Mouse (Mus musculus) neural tube, embryonic 10.5 days (tissue): Measurements from ENCODE around the gene Itprid1.

Experiments used
- DNase-seq: peaks from one replicate; pipeline ENCODE4 v3.0.0-alpha.2; 2017; ENCODE audit warnings: low spot score; ENCODE audit errors: extremely low spot score

Itprid1 gene

DNA sequence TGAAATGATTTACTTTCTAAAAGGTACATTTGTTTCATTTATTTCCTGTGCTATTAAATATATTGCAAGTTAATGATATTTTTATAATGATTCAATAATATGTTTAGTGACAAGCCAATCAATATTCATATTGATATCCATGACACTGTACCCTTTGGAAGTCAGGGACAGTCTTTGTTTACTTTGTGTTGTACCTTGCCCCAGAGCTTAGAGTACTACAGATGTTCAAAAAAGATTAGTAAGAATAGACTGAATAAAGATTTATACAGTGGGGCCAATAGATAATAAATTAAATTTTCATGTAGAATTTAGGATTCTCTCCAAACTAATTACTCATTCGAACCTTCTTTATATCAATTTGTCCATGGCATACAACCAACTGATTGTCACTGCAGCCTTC lies 50.9 kb downstream of the Itprid1 start:
- no peak for DNase-seq

GRCm38 (mm10) chr6:55901568-55902328 lies 65.1 kb downstream of the Itprid1 start:
- DNase-seq: no peak

- DNase-seq: no peak
These were observed 65.6 kb downstream of the Itprid1 start for GRCm38 (mm10) chr6:55902329-55902605.

- DNase-seq: no peak
These were observed 82.5 kb downstream of the Itprid1 start for GRCm38 (mm10) chr6:55919206-55919605.

GRCm38 (mm10) chr6:55920282-55920720 lies 83.6 kb downstream of the Itprid1 start:
- DNase-seq: no peak

- DNase-seq: no peak
These were observed 84.4 kb downstream of the Itprid1 start for GRCm38 (mm10) chr6:55920866-55921630.

GRCm38 (mm10) chr6:55944709-55945108 lies 108.0 kb downstream of the Itprid1 start:
- no peak for DNase-seq

GRCm38 (mm10) chr6:55950345-55951110 lies 113.8 kb downstream of the Itprid1 start:
- peak; percentile 47 for DNase-seq

DNA sequence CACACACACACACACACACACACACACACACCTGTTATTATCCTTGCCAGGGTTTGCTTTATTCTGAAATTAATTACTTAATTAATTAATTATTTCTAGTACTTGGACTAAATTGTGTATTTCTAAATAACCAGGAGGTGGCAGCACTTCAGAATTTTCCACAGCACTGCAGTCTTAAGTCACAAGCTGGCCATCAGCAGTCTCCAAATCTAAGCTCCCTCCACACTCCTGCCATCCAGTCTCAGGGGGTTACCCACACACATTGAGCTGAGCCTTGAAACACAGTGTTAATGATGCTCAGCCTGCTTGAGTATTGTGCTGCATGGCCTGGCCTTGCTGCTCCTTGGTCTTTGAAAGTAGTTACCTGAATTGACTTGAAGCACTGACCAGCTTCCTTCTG lies 136.3 kb downstream of the Itprid1 start:
- DNase-seq: no peak

DNA sequence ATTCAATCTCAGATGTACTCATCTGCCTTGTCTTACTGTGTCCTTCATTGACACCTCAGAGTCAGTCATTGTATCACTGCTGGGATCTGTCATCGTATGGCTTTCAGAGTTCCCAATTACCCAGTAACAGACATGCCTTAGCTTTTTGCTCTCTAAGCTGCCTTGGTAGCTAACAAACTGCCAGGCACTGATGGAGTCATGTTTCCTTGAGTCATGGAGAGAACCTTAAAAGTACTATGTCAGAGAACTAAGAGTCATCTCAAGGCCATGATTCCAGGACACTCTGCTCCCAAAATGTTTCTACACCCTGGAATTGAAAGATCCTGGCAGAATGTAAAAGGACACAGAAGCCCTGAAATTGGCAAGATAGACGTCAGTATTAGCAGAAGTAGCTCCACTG lies 143.1 kb downstream of the Itprid1 start:
- no peak for DNase-seq

GRCm38 (mm10) chr6:56008711-56009110 lies 172.0 kb downstream of the Itprid1 start:
- no peak for DNase-seq

- no peak for DNase-seq
These were observed 175.7 kb downstream of the Itprid1 start for GRCm38 (mm10) chr6:56012384-56012783.

DNA sequence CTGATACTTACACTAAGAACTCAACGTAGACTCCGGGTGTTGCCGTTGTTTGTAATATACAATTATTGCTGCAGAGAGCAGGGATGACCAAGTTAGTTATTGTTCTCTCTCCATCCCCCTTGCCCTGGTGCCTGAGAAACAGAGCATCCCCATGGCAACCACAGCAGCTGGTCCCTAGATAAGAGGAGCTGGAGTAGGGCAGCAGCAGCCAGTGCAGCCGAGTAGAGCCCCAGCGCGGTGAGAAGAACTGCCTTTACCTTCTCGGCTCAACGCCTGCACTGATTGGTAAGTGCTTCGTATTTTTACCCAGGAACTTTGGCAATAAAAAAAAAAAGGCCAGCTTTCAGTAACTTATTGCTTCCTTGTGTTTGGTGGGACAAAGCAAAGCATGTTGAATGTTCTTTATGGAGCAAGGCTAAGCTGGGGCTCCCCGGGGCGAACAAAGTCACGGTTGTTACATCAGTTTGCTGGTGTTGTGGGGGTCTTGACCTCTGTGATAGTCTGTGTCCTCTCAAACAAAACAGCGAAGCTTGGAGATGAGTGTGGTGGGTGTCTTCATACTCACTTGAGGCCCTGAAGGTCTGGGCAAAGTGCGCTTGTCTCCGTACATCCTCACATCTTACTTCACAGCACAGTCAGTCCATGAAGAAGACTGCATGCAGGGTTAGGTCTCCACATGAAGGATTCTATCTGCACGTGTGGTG lies 180.7 kb downstream of the Itprid1 start, which contains the start of gene Ppp1r17:
TSS of gene Ppp1r17 (plus strand) at position 207 of the 704 bp plus-strand sequence.
- peak; percentile 48 for DNase-seq

GRCm38 (mm10) chr6:56019632-56020031 lies 182.9 kb downstream of the Itprid1 start:
- no peak for DNase-seq

- DNase-seq: no peak
These were observed 188.8 kb downstream of the Itprid1 start for GRCm38 (mm10) chr6:56025533-56025932.

- no peak for DNase-seq
These were observed 190.6 kb downstream of the Itprid1 start for GRCm38 (mm10) chr6:56027318-56027717.

GRCm38 (mm10) chr6:56027966-56028365 lies 191.3 kb downstream of the Itprid1 start:
- no peak for DNase-seq
